Mouse (Mus musculus) brain, embryonic 14.5 days (tissue): ENCODE data around the gene Cers6.

Experiments used
- CTCF ChIP-seq: fragments of 200-500 bp; IDR thresholded peaks from 2 replicates; pipeline ENCODE4 v1.5.1; 2012; ENCODE audit warnings: inconsistent platforms, mild to moderate bottlenecking, moderate library complexity, borderline replicate concordance; ENCODE audit not compliant: insufficient read depth, insufficient read length; ENCODE audit errors: extremely low read depth
- POLR2A ChIP-seq: fragments of 200-500 bp; IDR thresholded peaks from 2 replicates; pipeline ENCODE4 v1.6.1; 2012; ENCODE audit warnings: mild to moderate bottlenecking, inconsistent platforms, borderline replicate concordance; ENCODE audit not compliant: poor library complexity, insufficient read depth, insufficient read length, severe bottlenecking; ENCODE audit errors: extremely low read depth

DNA sequence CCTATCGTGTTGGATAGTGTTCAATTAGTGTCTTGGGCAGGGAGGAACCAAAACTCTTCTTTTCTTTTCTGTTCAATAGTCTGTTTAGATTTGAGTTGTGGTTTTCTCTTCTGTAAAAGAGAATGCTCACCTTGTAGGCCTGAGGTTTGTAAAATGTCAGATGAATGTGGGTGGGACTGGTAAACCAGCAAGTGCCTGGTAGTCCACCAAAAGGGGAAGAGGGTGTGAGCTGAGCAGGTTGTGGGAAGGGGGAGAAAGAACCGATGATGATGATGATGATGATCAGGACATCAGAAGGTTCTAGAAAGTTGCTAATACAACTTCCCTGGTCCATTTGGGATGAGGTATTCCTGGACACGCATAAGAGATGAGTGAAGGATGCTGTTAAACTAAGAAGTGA lies 55.1 kb downstream of the Cers6 start:
- TF ChIP-seq CTCF (no peak), POLR2A (no peak)
